Mouse (Mus musculus) T-helper 2 cell (primary cell): Measurements from ENCODE around the gene Top1.

Source experiments
- in situ Hi-C: fragments of 300-600 bp; cut with MboI, MseI; formaldehyde crosslinking; loops from one replicate; pipeline ENCODE4 v1.15.1; 2025; ENCODE audit warnings: high pct_unique_total_duplicates

Gene Top1

GRCm38 (mm10) chr2:160645614-160646137 is at the start of gene Top1:
TSS of gene Top1 (plus strand) at chr2:160645888.
- in situ Hi-C loops: no loop called here

GRCm38 (mm10) chr2:160597582-160598281 is 48.0 kb upstream of the Top1 start:
- in situ Hi-C loops: loop anchor here (10.0 to 25.0 kb wide), 2 partner anchors 127 to 1535 kb away; no protein-coding TSS in a partner anchor

GRCm38 (mm10) chr2:160601805-160602204 is 43.9 kb upstream of the Top1 start:
- in situ Hi-C loops: loop anchor here (5.0 kb wide), 1 partner anchor 280 kb away; the partner anchor contains the start of gene Lpin3

DNA sequence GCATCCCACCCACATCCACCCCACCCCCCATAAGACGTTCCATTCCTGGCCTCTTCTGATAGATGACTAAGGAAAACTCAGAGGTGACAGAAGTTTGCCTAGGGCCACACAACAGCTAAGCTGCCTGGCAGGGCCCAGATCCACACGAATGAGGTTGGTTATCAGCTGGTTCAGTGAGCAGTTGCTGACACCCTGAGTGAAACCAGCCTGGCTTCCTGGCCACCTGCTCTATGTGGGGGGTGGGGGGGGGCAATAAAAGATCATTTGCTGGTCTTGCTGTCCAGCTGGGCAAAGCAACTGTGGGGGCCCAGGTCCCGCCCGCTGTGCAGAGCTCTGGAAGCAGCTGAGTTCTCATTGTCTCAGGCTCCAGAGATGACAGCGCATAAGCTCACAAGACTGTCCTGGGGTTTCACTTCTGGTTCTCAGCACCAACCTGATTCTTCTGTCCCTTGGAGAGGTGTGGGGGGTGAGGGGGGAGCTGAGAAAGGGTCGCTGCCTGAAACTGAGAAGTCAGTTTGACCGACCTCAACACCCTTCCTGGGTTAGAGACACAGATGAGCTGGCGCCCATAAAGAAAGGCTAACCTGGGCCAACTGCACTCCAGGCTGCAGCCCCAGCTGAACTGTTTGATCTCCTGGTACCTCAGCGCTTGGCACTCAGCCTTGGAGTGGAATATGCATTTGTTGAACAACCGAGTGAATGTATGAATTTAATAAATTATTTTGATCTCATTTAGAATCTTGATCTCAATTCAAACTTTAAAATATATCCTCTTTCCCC is 42.3 kb upstream of the Top1 start:
- in situ Hi-C loops: loop anchor here (5.0 kb wide), 1 partner anchor 279 kb away; the partner anchor contains the start of gene Lpin3

DNA sequence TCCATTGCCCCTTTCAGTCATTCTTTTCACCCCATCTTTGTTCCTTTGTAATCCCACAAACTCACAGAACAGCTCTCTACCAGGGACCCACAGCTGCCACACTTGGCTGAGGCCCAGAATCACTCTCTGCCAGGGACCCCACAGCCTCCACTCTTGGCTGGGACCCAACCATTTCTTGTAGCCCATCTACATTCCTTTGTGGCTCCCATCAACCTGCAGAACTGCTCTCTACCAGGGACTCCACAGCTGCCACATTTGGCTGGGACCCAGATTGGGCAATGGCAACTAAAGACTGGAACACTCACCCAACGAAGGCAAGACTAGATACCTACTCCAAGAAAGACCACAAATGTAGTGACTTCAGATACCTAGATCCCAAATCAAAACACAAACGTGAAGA is 35.7 kb upstream of the Top1 start:
- in situ Hi-C loops: no loop called here

GRCm38 (mm10) chr2:160613186-160613919 is 32.3 kb upstream of the Top1 start:
- in situ Hi-C loops: no loop called here

DNA sequence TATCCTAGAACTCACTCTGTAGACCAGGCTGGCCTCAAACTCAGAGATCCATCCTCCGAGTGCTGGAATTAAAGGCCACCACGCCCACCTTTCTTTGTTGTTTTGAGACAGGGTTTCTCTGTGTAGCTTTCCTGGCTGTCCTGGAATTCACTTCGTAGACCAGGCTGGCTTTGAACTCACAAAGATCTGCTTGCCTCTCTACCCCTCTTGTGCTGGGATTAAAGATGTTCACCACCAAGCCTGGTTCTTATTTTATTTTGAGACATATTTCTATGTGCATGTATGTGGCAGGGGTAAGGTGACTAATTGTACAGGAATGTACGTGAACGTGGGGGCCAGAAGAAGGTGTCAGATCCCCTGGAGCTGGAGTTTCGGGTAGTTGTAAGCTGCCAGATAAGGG is 27.9 kb upstream of the Top1 start:
- in situ Hi-C loops: no loop called here

- in situ Hi-C loops: no loop called here
These were observed 27.0 kb upstream of the Top1 start for GRCm38 (mm10) chr2:160618619-160619220.

- in situ Hi-C loops: no loop called here
These were observed 26.4 kb upstream of the Top1 start for GRCm38 (mm10) chr2:160619300-160619699.

- in situ Hi-C loops: no loop called here
These were observed 25.9 kb upstream of the Top1 start for GRCm38 (mm10) chr2:160619831-160620230.

DNA sequence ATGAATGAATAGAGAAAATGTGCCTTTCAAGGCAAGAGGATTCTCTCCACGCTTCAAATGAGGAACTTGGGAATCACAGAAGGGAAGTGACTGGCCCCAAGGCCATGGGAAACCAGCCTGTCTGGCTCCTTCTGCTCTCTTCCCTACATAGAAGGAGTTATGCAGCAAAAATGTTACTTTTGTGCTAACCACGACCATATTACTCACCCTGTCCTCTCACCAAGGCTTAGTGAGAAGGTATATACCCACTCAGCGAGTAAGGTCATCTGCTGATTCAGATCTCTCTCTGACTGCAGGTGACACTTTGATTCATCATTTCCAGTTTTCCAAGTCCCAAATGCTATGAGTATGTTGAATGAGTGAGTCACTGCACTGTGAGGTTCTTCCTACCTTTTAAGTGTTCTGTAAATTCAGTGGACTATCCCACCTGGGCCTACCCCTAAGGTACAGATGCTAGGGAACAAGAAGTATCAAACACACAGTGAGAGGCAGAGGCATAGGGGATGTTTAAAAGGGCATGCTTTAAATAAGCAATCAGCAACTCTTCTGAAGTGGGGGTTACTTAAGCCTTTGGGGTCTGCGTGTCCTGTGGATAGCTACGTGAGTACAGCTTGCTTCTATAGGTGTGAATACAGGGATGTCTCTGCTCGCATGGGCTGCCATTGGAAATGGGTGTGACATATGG is 25.3 kb upstream of the Top1 start:
- in situ Hi-C loops: no loop called here

DNA sequence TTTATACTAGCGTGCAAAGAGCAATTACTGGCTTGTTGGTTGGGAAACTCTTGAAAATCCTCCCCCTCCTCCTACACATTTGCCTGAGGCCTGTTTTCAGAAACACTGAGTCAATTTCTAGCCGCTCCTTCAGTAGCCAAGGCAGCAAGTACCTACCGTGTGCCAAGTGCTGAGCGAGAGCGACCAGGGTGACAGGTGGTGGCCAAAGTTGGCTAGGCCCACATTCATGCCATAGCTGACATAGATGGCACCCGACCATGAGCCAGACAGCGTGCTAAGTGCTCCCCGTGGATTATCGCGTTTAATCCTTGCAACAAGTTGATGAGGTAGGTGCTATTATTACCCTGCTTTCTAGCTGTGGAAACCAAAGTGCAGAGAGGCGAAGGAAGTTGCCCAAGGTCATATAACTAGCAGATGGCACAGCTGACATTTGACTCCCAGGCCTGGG is 24.7 kb upstream of the Top1 start:
- in situ Hi-C loops: no loop called here

- in situ Hi-C loops: no loop called here
These were observed 24.0 kb upstream of the Top1 start for GRCm38 (mm10) chr2:160621661-160622211.

GRCm38 (mm10) chr2:160622646-160623045 is 23.0 kb upstream of the Top1 start:
- in situ Hi-C loops: no loop called here

GRCm38 (mm10) chr2:160623745-160624144 is 21.9 kb upstream of the Top1 start:
- in situ Hi-C loops: no loop called here

DNA sequence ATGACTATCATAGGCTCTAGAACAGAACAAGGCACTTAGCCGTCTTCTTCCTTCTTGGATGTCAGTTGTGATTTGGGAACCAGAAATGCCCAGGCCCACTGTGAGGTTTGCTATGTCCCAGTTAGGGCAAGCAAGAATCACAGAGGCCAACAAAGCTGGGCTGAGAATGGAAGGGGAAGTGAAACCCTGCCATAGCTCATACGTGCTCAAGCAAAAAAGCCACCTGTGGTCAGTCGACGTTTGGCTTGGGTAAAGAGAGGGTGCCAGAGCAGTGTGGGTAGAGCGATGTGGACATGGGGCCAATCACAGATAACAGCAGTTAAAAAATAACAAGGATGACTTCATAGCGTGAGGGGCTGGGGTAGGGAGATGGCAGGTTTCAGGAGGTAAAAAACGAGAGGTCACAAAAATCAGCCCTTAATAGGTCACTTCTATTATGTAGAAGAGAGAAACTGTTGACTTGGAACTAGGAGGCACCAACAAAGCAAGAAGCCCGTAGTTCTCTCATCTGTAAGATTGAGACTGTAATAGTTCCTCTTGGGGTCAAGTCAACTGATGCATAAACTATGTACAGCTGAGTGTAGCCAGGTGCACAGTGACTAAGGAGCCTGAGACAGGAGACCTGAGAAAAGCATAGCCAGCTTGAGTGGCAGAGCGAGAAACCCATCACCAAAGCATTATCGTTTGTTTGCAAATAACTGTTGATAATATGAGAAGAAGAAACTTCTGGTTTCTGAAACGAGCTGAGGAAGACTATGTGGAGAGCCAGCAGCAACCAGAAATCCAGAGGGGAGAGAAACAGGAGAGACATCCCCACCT is 18.3 kb upstream of the Top1 start:
- in situ Hi-C loops: no loop called here

- in situ Hi-C loops: no loop called here
These were observed 17.6 kb upstream of the Top1 start for GRCm38 (mm10) chr2:160628055-160628454.

GRCm38 (mm10) chr2:160628666-160629527 is 16.8 kb upstream of the Top1 start:
- in situ Hi-C loops: no loop called here

GRCm38 (mm10) chr2:160629528-160629830 is 16.2 kb upstream of the Top1 start:
- in situ Hi-C loops: no loop called here
